8 mouse cellular contexts compared by ENCODE assay signal in the genomic region with DNA sequence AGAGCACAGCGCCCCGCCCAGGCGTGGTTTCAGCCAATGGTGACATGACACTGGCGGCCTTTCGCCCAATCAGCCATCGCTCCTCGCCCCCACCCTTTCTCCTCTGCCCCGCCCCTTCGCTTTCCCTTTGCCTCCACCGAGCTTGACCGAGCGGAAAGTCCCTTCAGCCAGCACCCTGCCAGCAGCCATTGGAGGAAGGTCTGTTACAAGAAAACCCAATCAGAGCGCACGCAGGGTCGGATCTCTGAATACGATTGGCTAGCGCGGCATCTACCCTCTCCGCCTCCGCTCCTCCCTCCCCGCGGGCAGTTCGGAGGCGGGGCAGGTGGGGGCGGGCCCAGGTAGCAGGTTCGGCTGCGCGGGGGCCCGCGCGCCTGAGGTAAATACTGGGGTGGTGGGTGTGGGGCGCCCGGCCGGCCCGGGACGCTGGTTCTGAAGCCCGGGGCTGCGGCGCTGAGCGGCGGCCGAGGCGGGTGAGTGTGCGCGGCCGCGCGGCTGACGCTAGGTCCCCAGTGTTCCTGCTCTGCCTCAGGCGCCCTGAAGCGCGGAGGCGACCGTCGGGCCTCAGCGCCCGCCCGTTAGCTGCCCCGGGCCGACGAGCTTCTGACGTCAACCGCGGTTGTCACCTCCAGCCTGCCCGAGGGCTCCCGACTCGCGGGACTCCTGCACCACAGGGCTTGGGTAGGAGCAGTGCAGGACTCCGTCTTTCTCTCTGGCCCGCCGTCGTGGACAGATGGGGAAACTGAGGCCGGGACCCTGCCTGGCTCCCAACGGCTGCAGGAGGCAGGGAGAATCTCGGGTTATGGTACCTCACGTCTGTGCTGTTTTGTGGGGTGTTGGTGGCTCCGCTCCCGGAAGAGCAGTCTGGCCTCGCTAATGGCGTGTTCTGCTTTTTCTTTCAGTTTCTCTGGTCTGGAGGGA. TPM values are rescaled to one million over a fixed set of nuclear protein-coding genes. Genes with fewer than 3 reads are reported as not detected.
DNase-seq lines count a peak whose midpoint lies in the region; ATAC-seq lines count a peak whose summit lies in the region.

A gene (plus strand): TSS at position 308 of the 921 bp plus-strand sequence.

- no peaks in the 10 kb centered on the region for H3K9me3 ChIP-seq in heart, embryonic 14.5 days (ENCODE audit: control insufficient read depth, low read length)
- H3K9me3 ChIP-seq in liver, embryonic 13.5 days (replicated peaks) = no peaks in the 10 kb centered on the region
- no peaks in the 10 kb centered on the region for H3K9me3 ChIP-seq in stomach, embryonic 16.5 days (replicated peaks; ENCODE audit: control insufficient read depth, low read length)

- under 1% methylated on average over 80 of the region's 80 CpGs for WGBS in heart, embryonic 14.5 days
- WGBS in liver, embryonic 13.5 days (ENCODE audit: insufficient replicate concordance) = under 1% methylated on average over 70 of the region's 80 CpGs
- WGBS in stomach, embryonic 16.5 days = under 1% methylated on average over 80 of the region's 80 CpGs

- peak within 1 kb of the TSS; percentile 66 for H3K4me2 ChIP-seq in heart, embryonic 14.5 days (ENCODE audit: low read length)
- peak within 1 kb of the TSS; percentile 90 for H3K4me2 ChIP-seq in liver, embryonic 13.5 days
- peak within 1 kb of the TSS; percentile 56 for H3K4me2 ChIP-seq in stomach, embryonic 16.5 days (ENCODE audit: low read depth, low read length)

- H3K27ac ChIP-seq in heart, embryonic 14.5 days (replicated peaks in 1 of 2; ENCODE audit: control insufficient read depth in 1 of 2, insufficient read depth in 1 of 2, low read depth in 2 of 2, low read length in 2 of 2) = peak within 1 kb of the TSS; percentile 51 to 75
- H3K27ac ChIP-seq in liver, embryonic 13.5 days = peak within 1 kb of the TSS; percentile 76
- H3K27ac ChIP-seq in stomach, embryonic 16.5 days (ENCODE audit: low read length) = peak within 1 kb of the TSS; percentile 63

- H3K27me3 ChIP-seq in heart, embryonic 14.5 days (ENCODE audit: control insufficient read depth, insufficient read depth, low read length) = no peaks in the 10 kb centered on the region
- H3K27me3 ChIP-seq in liver, embryonic 13.5 days = no peaks in the 10 kb centered on the region
- no peaks in the 10 kb centered on the region for H3K27me3 ChIP-seq in stomach, embryonic 16.5 days (ENCODE audit: control insufficient read depth, insufficient read depth, low read length)

- DNase-seq in c-Kit-negative CD71-positive TER-119-positive erythroid progenitor cells, embryonic 14.5 days (ENCODE audit: low read depth, low spot score) = peak; percentile 96
- DNase-seq in fibroblast of lung, adult 2 months (ENCODE audit: low read depth) = peak; percentile 97
- DNase-seq in kidney, postnatal 14 days = peak; percentile 99
- DNase-seq in liver, embryonic 13.5 days = peak; percentile 97
- DNase-seq in neural tube, embryonic 10.5 days (ENCODE audit: extremely low spot score, low spot score) = peak; percentile 97

- peak within 1 kb of the TSS; percentile 64 to 95 for H3K4me3 ChIP-seq in heart, embryonic 14.5 days (ENCODE audit: control insufficient read depth in 1 of 2, insufficient read depth in 1 of 2, low read depth in 1 of 2, low read length in 2 of 2)
- H3K4me3 ChIP-seq in liver, embryonic 13.5 days (replicated peaks) = peak within 1 kb of the TSS; percentile 85
- peak within 1 kb of the TSS; percentile 90 for H3K4me3 ChIP-seq in stomach, embryonic 16.5 days (replicated peaks; ENCODE audit: low read length)

- H3K9ac ChIP-seq in heart, embryonic 14.5 days (ENCODE audit: low read length) = peak within 1 kb of the TSS; percentile 82
- H3K9ac ChIP-seq in liver, embryonic 13.5 days = peak within 1 kb of the TSS; percentile 83
- peak within 1 kb of the TSS; percentile 85 for H3K9ac ChIP-seq in stomach, embryonic 16.5 days (ENCODE audit: low read length)

- no peaks in the 10 kb centered on the region for H3K36me3 ChIP-seq in heart, embryonic 14.5 days (ENCODE audit: control insufficient read depth, insufficient read depth, low read length)
- no peaks in the 10 kb centered on the region for H3K36me3 ChIP-seq in liver, embryonic 13.5 days
- no peaks in the 10 kb centered on the region for H3K36me3 ChIP-seq in stomach, embryonic 16.5 days (ENCODE audit: control insufficient read depth, insufficient read depth, low read length)

- peaks cover 4 to 8% of the 10 kb centered on the region in 2 experiments; a peak in 3 of 4 replicates for H3K4me1 ChIP-seq in heart, embryonic 14.5 days (ENCODE audit: control insufficient read depth in 2 of 2, insufficient read depth in 2 of 2, low read length in 2 of 2)
- H3K4me1 ChIP-seq in liver, embryonic 13.5 days (replicated peaks) = peaks cover 25% of the 10 kb centered on the region
- peaks cover 3% of the 10 kb centered on the region; the same call in 1 of the 2 replicates for H3K4me1 ChIP-seq in stomach, embryonic 16.5 days (ENCODE audit: control insufficient read depth, insufficient read depth, low read length)

- ATAC-seq in CD4-positive, CD25-positive, alpha-beta regulatory T cell, adult 4 months = peak; percentile 80
- ATAC-seq in heart, embryonic 14.5 days (ENCODE audit: insufficient number of reproducible peaks, insufficient read depth, low FRiP score, low read depth) = peak; percentile 99
- ATAC-seq in liver, embryonic 13.5 days (ENCODE audit: low read depth) = peak; percentile 98
- ATAC-seq in stomach, embryonic 16.5 days (ENCODE audit: insufficient read depth, low FRiP score) = peak; percentile 99

RNA-seq across cellular contexts. Expression of the gene that starts here (rescaled TPM):
- polyA plus RNA-seq in CD4-positive, CD25-positive, alpha-beta regulatory T cell, adult 4 months (2017; shearing (Covaris generic)) = 100 to 1,000 TPM; 108 to 125 TPM
- 13.7 and 13.9 TPM in 2 replicates for polyA plus RNA-seq in heart, embryonic 14.5 days (2014; fragmentation: Nextera tagmentation; extraction: Ambion mirVana)
- 5.8 and 7.4 TPM in 2 replicates for polyA plus RNA-seq in liver, embryonic 13.5 days (2015; fragmentation: Nextera tagmentation; extraction: Ambion mirVana)
- polyA plus RNA-seq in stomach, embryonic 16.5 days (2015; fragmentation: Nextera tagmentation; extraction: Ambion mirVana) = 15.5 and 15.6 TPM in 2 replicates

Comparison
In these comparisons a context has a peak if more than half of its experiments do, and no peak if none do; other contexts are left out.
1. Peak in every context shown above with its lines: DNase-seq, ATAC-seq, H3K4me3 ChIP-seq and H3K27ac ChIP-seq.